Mouse (Mus musculus) thymus, postnatal 4 days (tissue): ENCODE results near the gene Slc22a21.

Source experiments
- DNase-seq: peaks from one replicate; pipeline ENCODE4 v3.0.0; 2021

Slc22a21 gene

DNA sequence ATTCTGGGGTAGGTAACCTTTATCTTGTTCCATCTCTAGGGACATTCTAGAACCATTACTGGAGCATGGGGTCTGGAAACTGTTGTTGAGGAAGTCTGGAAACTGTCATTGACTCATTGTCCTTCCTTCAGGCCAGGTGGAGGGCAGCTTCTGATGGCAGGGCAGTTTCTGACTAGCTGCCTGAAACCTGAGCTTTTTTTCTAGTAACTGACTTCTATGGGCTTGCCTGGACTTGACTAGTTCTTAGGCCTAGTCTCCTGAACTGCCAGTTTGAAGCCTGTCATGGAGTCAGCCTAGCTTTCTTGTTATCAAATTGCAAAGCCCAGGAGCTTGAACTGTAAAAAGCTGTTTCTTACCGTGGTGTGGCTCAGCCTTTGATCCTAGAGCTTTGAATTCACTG lies 79.1 kb downstream of the Slc22a21 start:
- DNase-seq, result no peak

- DNase-seq, result no peak
These were observed 80.2 kb downstream of the Slc22a21 start for GRCm38 (mm10) chr11:53899981-53900380.
